Mouse (Mus musculus): ENCODE measurements around the gene Hsd17b3. TPM values are rescaled to one million over a fixed set of nuclear protein-coding genes. Genes with fewer than 3 reads are reported as not detected.

Hsd17b3 gene
- not detected for polyA plus RNA-seq (2014; fragmentation: Illumina TruSeq; extraction: RNeasy Lipid Tissue Mini Kit (QIAGEN cat#74804); ENCODE audit: low read depth, low replicate concordance)

GRCm38 (mm10) chr13:64089130-64089529 is at the start of gene Hsd17b3:
Hsd17b3 (minus strand) TSS chr13:64089230.

GRCm38 (mm10) chr13:64128858-64129615 is 40.0 kb upstream of the Hsd17b3 start, which contains the start of gene Slc35d2:
Slc35d2 (minus strand) TSS chr13:64129368.

Other genes with a start within 250 kb of the Hsd17b3 start
- 2.7 TPM for gene Slc35d2, start 40.1 kb upstream of the Hsd17b3 start, polyA plus RNA-seq (2014; fragmentation: Illumina TruSeq; extraction: RNeasy Lipid Tissue Mini Kit (QIAGEN cat#74804); ENCODE audit: low read depth, low replicate concordance)
- 29.4 TPM for gene Zfp367, start 64.0 kb upstream of the Hsd17b3 start, polyA plus RNA-seq (2014; fragmentation: Illumina TruSeq; extraction: RNeasy Lipid Tissue Mini Kit (QIAGEN cat#74804); ENCODE audit: low read depth, low replicate concordance)
- 58.0 TPM for gene Habp4, start 72.6 kb upstream of the Hsd17b3 start, polyA plus RNA-seq (2014; fragmentation: Illumina TruSeq; extraction: RNeasy Lipid Tissue Mini Kit (QIAGEN cat#74804); ENCODE audit: low read depth, low replicate concordance)
- gene Cdc14b, start 186.1 kb upstream of the Hsd17b3 start, polyA plus RNA-seq (2014; fragmentation: Illumina TruSeq; extraction: RNeasy Lipid Tissue Mini Kit (QIAGEN cat#74804); ENCODE audit: low read depth, low replicate concordance) = 12.9 TPM
- gene Aaed1, start 223.5 kb upstream of the Hsd17b3 start, polyA plus RNA-seq (2014; fragmentation: Illumina TruSeq; extraction: RNeasy Lipid Tissue Mini Kit (QIAGEN cat#74804); ENCODE audit: low read depth, low replicate concordance) = 74.6 TPM